Mouse (Mus musculus): ENCODE results near the gene Zic3. TPM values are rescaled to one million over a fixed set of nuclear protein-coding genes. Genes with fewer than 3 reads are reported as not detected.

The Zic3 gene
- polyA plus RNA-seq, 1 experiment from 2014 or later, result 11.1 TPM

DNA sequence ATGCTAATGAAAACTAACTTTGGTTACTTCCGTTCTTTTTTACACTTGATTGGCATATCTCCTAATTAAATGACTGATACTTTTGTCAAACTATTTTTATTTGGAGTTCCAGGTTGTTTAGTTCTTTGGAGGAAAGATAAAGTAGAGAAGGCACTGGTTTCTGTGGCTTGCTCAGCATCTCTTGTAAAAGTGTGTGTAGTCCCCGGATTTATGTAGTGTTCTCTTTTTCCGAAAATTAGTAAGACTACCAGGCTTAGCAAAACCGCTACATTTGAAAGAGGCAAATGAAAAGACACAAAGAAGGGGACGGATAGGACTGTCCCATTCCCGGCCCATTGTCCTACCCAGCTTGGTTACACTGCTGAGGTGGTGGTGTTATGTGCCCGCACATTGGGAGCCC lies 10.1 kb downstream of the Zic3 start:
- Histone ChIP-seq H3K4me1 (ENCODE audit: control insufficient read depth, insufficient read depth, low read length) (no peaks in the 10 kb centered on the region), H3K27ac (replicated peaks; ENCODE audit: low read depth, low read length) (no peak overlapping the region), H3K9me3 (ENCODE audit: control insufficient read depth, low read length) (no peaks in the 10 kb centered on the region), H3K27me3 (ENCODE audit: control insufficient read depth, insufficient read depth, low read length) (peaks cover 7% of the 10 kb centered on the region; the same call in 1 of the 2 replicates), H3K36me3 (ENCODE audit: control insufficient read depth, insufficient read depth, low read length) (no peaks in the 10 kb centered on the region), H3K9ac (ENCODE audit: low read length) (0 out of 2 replicates have a peak overlapping the region, but pooled peaks have one; percentile 32), H3K4me3 (ENCODE audit: low read depth, low read length) (peak overlapping the region; percentile 43), H3K4me2 (ENCODE audit: low read depth, severe bottlenecking) (peak overlapping the region; percentile 36)
- 20% methylated on average over 7 of the region's 7 CpGs for WGBS
- DNase-seq (ENCODE audit: low spot score), result peak; percentile 27
- ATAC-seq (ENCODE audit: insufficient number of reproducible peaks, low FRiP score, low TSS enrichment, low read depth), result no peak

DNA sequence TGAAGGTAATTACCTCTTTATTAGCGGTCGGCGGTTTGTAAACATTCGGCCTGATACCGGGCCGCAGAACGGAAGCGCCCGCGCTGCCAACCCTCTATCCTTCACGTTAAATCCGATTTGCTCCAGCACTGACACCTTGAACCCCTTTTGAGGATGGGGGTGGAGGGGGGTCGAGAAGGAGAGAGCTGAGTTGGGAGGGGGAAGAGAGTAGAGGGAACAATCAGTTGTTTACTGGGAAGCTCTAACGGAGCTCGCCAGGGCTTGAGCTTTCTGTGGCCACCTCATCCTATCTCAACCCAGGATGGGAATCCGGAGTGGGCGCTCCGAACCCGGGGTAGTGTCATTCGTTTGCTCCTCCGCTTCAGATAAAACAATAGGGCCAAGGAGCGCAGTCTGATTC lies 11.0 kb downstream of the Zic3 start:
- peaks cover 7% of the 10 kb centered on the region; the same call in 1 of the 2 replicates for H3K27me3 ChIP-seq (ENCODE audit: control insufficient read depth, insufficient read depth, low read length)
- WGBS, result 17% methylated on average over 22 of the region's 22 CpGs
- no peak overlapping the region for H3K27ac ChIP-seq (replicated peaks; ENCODE audit: low read depth, low read length)
- no peaks in the 10 kb centered on the region for H3K4me1 ChIP-seq (ENCODE audit: control insufficient read depth, insufficient read depth, low read length)
- peak overlapping the region; percentile 43 for H3K4me3 ChIP-seq (ENCODE audit: low read depth, low read length)
- ATAC-seq (ENCODE audit: insufficient number of reproducible peaks, low FRiP score, low TSS enrichment, low read depth), result no peak
- no peaks in the 10 kb centered on the region for H3K9me3 ChIP-seq (ENCODE audit: control insufficient read depth, low read length)
- no peak overlapping the region; the same call in 1 of the 2 replicates for H3K9ac ChIP-seq (ENCODE audit: low read length)
- H3K36me3 ChIP-seq (ENCODE audit: control insufficient read depth, insufficient read depth, low read length), result no peaks in the 10 kb centered on the region
- H3K4me2 ChIP-seq (ENCODE audit: low read depth, severe bottlenecking), result peak overlapping the region; percentile 36
- no peak for DNase-seq (ENCODE audit: low spot score)

DNA sequence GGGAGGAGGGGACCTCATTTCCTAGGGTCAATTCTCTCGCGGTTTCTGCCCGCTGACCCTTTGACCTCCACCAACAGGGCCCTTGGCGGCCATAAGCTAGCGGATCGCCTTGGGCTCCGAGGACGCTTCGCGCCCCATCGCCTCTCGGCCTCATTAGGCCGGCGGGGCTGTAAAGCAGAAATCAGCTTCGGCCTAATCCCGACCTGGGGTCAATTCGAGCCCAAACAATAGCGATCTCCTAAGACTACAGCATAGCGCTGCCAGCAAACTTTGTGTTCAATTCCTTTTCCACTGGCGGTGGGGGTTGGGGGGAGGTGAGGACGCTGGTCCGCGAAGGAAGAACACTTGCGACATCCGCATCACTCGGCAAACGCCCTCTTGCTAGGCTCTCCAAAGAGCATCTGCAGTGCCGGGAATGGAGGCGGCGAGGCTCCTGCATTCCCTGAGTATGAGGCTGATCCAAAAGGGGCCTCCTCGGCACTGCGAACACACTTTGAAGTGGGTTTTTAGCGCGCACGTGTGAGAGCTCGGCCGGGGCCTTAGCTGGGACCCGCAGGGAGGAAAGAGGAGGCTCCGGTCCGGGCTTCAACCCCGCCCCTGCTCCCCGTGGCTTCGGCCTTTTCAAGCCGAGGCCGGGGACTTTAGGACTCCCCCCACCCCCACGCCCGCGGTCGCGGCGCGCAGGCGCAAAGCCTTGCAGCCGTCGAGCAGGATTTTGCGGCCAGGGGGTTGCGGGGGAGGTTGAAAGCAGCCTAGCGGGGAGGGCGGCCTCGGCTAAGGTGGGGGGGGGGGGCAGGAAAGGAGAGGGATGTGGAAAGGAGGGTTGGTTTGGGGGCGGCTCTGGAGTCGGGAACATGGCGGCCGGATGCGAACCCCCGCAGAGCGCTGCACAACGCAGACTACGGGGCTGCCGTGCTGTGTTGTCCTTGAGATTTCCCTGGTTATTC lies 15.8 kb downstream of the Zic3 start:
- peak overlapping the region; percentile 37 for H3K9ac ChIP-seq (ENCODE audit: low read length)

DNA sequence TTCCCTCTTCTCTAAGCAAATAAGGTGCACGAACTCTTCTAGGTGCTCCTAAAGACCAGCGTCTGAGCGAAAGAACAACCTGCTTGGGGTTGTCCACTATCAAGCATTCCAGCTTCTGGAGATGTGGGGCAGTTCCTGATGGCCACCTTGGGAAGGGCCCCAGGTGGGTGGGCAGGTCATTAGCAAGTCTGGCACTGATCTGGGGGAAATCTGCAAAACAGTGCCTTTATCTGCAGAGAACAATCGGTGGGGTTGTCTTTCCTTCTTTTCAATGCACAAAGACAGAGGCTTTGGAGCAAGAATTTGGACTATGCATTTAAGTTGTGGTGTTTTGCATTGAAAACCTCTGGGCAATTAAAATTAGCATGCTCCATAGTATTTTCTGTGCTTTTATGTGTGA lies 17.2 kb downstream of the Zic3 start:
- DNase-seq (ENCODE audit: low spot score) (no peak), ATAC-seq (ENCODE audit: insufficient number of reproducible peaks, low FRiP score, low TSS enrichment, low read depth) (no peak)
- Histone ChIP-seq H3K4me1 (ENCODE audit: control insufficient read depth, insufficient read depth, low read length) (no peaks in the 10 kb centered on the region), H3K4me3 (ENCODE audit: low read depth, low read length) (no peak overlapping the region), H3K36me3 (ENCODE audit: control insufficient read depth, insufficient read depth, low read length) (no peaks in the 10 kb centered on the region), H3K27me3 (ENCODE audit: control insufficient read depth, insufficient read depth, low read length) (no peaks in the 10 kb centered on the region), H3K9ac (ENCODE audit: low read length) (no peak overlapping the region), H3K9me3 (ENCODE audit: control insufficient read depth, low read length) (no peaks in the 10 kb centered on the region), H3K27ac (replicated peaks; ENCODE audit: low read depth, low read length) (no peak overlapping the region), H3K4me2 (ENCODE audit: low read depth, severe bottlenecking) (no peak overlapping the region)
- 36% methylated on average over 4 of the region's 4 CpGs for WGBS

More for the DNA sequence above, 15.8 kb downstream of the Zic3 start:
- WGBS, result 22% methylated on average over 61 of the region's 70 CpGs
- Histone ChIP-seq H3K4me3 (ENCODE audit: low read depth, low read length) (peak overlapping the region; percentile 29), H3K36me3 (ENCODE audit: control insufficient read depth, insufficient read depth, low read length) (no peaks in the 10 kb centered on the region), H3K27ac (replicated peaks; ENCODE audit: low read depth, low read length) (no peak overlapping the region), H3K27me3 (ENCODE audit: control insufficient read depth, insufficient read depth, low read length) (no peaks in the 10 kb centered on the region), H3K4me1 (ENCODE audit: control insufficient read depth, insufficient read depth, low read length) (no peaks in the 10 kb centered on the region), H3K4me2 (ENCODE audit: low read depth, severe bottlenecking) (peak overlapping the region; percentile 43), H3K9me3 (ENCODE audit: control insufficient read depth, low read length) (no peaks in the 10 kb centered on the region)
- ATAC-seq (ENCODE audit: insufficient number of reproducible peaks, low FRiP score, low TSS enrichment, low read depth), result peak; percentile 86
- DNase-seq (ENCODE audit: low spot score), result peak; percentile 73

DNA sequence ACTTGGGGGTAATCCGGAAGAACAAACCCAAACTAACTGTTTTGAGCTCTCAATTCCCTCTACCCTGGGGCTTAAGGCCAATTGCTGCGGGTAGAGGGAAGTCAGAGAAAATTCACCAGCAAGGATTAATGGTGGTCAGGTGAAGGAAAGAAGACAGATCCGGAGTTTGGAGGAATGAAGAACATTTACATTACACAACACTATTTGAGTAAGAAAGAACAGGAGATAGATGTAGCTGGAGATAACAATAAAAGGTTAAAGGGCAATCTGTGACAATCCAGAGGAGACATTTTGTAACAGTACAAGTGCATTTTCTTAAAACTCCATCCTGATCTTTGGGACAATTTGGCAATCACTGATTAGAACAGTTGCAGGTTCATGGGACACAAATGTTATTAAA lies 19.4 kb downstream of the Zic3 start:
- H3K27ac ChIP-seq (replicated peaks; ENCODE audit: low read depth, low read length), result no peak overlapping the region
- DNase-seq (ENCODE audit: low spot score) (no peak), ATAC-seq (ENCODE audit: insufficient number of reproducible peaks, low FRiP score, low TSS enrichment, low read depth) (no peak)
- no peak overlapping the region for H3K9ac ChIP-seq (ENCODE audit: low read length)
- 56% methylated on average over 3 of the region's 3 CpGs for WGBS
- H3K27me3 ChIP-seq (ENCODE audit: control insufficient read depth, insufficient read depth, low read length), result no peaks in the 10 kb centered on the region
- no peak overlapping the region for H3K4me2 ChIP-seq (ENCODE audit: low read depth, severe bottlenecking)
- no peak overlapping the region for H3K4me3 ChIP-seq (ENCODE audit: low read depth, low read length)
- no peaks in the 10 kb centered on the region for H3K36me3 ChIP-seq (ENCODE audit: control insufficient read depth, insufficient read depth, low read length)
- H3K9me3 ChIP-seq (ENCODE audit: control insufficient read depth, low read length), result no peaks in the 10 kb centered on the region
- no peaks in the 10 kb centered on the region for H3K4me1 ChIP-seq (ENCODE audit: control insufficient read depth, insufficient read depth, low read length)

DNA sequence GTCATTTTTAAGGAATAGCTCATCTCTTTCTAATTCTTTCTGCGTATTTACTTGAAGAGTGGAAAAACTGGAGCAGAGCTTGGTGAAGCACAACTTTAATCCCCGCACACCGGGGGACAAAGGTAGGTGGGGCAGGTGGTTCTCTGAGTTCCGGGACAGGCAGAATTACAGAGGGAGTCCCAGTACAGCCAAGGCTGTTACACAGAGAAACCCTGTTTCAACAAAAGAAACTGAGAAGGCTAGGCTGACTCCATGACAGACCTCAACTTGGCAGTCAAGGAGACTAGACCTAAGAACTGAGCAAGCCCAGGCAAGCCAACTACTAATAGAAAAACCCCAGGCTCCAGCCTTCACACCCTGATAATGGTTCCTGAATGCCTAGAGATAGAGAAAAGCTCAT lies 20.0 kb downstream of the Zic3 start:
- H3K9me3 ChIP-seq (ENCODE audit: control insufficient read depth, low read length), result no peaks in the 10 kb centered on the region
- H3K9ac ChIP-seq (ENCODE audit: low read length), result no peak overlapping the region
- H3K27ac ChIP-seq (replicated peaks; ENCODE audit: low read depth, low read length), result no peak overlapping the region
- ATAC-seq (ENCODE audit: insufficient number of reproducible peaks, low FRiP score, low TSS enrichment, low read depth), result no peak
- no peaks in the 10 kb centered on the region for H3K27me3 ChIP-seq (ENCODE audit: control insufficient read depth, insufficient read depth, low read length)
- DNase-seq (ENCODE audit: low spot score), result no peak
- H3K4me1 ChIP-seq (ENCODE audit: control insufficient read depth, insufficient read depth, low read length), result no peaks in the 10 kb centered on the region
- no peak overlapping the region for H3K4me3 ChIP-seq (ENCODE audit: low read depth, low read length)
- no peak overlapping the region for H3K4me2 ChIP-seq (ENCODE audit: low read depth, severe bottlenecking)
- WGBS, result 81% methylated on average over 4 of the region's 4 CpGs
- no peaks in the 10 kb centered on the region for H3K36me3 ChIP-seq (ENCODE audit: control insufficient read depth, insufficient read depth, low read length)

Measured in limb, embryonic 11.5 days (tissue).